Mouse (Mus musculus) hindbrain, embryonic 16.5 days (tissue): ENCODE measurements around the gene Gramd2. TPM values are rescaled to one million over a fixed set of nuclear protein-coding genes. Genes with fewer than 3 reads are reported as not detected.
A peak's percentile ranks its signal among the peaks of the same experiment; 100 is the strongest.

Experiments used
- ATAC-seq: fragments of 200-750 bp; cut with Nextera tagmentation; 2 replicates; pipeline ENCODE4 v1.8.0; 2017; ENCODE audit warnings: moderate TSS enrichment, moderate library complexity
- H3K27ac ChIP-seq: fragments of 300-500 bp; sonication (generic); 2 replicates; pipeline ENCODE4 v1.5.1; 2014; ENCODE audit warnings: low read depth, mild to moderate bottlenecking, control low read depth, low read length, moderate library complexity
- H3K27me3 ChIP-seq: fragments of 300-500 bp; sonication (generic); replicated peaks from 2 replicates; pipeline ENCODE4 v1.6.1; 2014; ENCODE audit warnings: low read length; ENCODE audit not compliant: control insufficient read depth, insufficient read depth
- H3K36me3 ChIP-seq: fragments of 300-500 bp; sonication (generic); 2 replicates; pipeline ENCODE4 v1.6.1; 2014; ENCODE audit warnings: mild to moderate bottlenecking, low read length, moderate library complexity, mixed read lengths; ENCODE audit not compliant: control insufficient read depth, insufficient read depth
- H3K4me1 ChIP-seq: fragments of 300-500 bp; sonication (generic); 2 replicates; pipeline ENCODE4 v1.6.1; 2014; ENCODE audit warnings: low read depth, low read length; ENCODE audit not compliant: control insufficient read depth, insufficient read depth
- H3K4me2 ChIP-seq: fragments of 300-500 bp; sonication (generic); 2 replicates; pipeline ENCODE4 v1.6.1; 2014; ENCODE audit warnings: mild to moderate bottlenecking, low read length, control low read depth, moderate library complexity
- H3K4me3 ChIP-seq: fragments of 300-500 bp; sonication (generic); 2 replicates; pipeline ENCODE4 v1.5.1; 2014; ENCODE audit warnings: mild to moderate bottlenecking, low read length, control low read depth, moderate library complexity
- H3K9ac ChIP-seq: fragments of 300-500 bp; sonication (generic); 2 replicates; pipeline ENCODE4 v1.6.1; 2014; ENCODE audit warnings: low read depth, mild to moderate bottlenecking, control low read depth, low read length, moderate library complexity
- H3K9me3 ChIP-seq: fragments of 300-500 bp; sonication (generic); 2 replicates; pipeline ENCODE4 v1.6.1; 2014; ENCODE audit warnings: mild to moderate bottlenecking, low read length, moderate library complexity; ENCODE audit not compliant: control insufficient read depth
- WGBS: fragments of 180-500 bp; shearing (Covaris S2); extraction: QIAGEN DNeasy Blood & Tissue Kit; methylation state at CpG from one replicate; pipeline ENCODE4 v1.1.7; 2014; 5-methylcytosine and 5-hydroxymethylcytosine counted together
- polyA plus RNA-seq: library from polyadenylated mRNA; unstranded; fragments of >200 nt; fragmentation: Nextera tagmentation; extraction: Ambion mirVana; gene quantifications from 2 replicates; pipeline ENCODE4 v1.2.1, GENCODE M21; 2015

Gramd2 gene
- polyA plus RNA-seq, 1 experiment from 2014 or later, result 5.4 TPM

DNA sequence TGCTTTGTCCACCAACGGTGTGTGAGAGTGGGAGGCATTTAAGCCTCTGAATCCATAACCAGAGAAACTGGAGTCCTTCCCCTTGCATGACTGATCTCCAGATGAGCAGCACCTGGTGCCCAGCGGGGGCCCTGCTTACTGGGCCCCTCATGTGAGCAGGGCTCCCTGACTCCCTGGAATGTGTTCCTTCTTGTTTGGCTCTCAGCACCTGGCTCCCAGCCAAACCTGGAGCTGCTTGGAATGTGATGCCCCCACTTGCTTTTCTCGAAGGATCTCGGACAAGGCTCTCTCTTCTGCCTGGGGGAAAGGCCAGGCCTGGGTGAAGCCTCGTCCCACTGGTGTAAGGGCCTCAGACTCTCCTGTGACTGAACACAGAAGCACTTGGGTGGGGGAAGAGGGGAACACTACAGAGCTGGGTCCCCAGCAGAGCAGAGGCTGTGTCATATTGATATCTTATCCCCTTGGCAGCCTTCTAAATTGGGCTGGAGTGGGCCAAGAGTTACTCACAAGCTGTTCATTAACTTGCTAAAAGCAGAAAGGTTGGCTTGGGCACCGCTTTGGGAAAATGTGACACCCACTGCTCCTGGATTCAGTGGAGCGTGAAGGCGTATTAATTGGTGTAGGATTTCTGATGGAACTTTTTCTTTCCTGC, 44.0 kb downstream of the Gramd2 start:
- no peaks in the 10 kb centered on the region for H3K36me3 ChIP-seq
- peak overlapping the region; percentile 3; the same call in 1 of the 2 replicates for H3K27ac ChIP-seq
- no peak overlapping the region for H3K4me3 ChIP-seq
- ATAC-seq, result peak; percentile 27; the same call in 1 of the 2 replicates
- H3K9me3 ChIP-seq, result no peaks in the 10 kb centered on the region
- H3K9ac ChIP-seq, result no peak overlapping the region
- no peaks in the 10 kb centered on the region for H3K27me3 ChIP-seq
- peak overlapping the region; percentile 42 for H3K4me2 ChIP-seq
- 57% methylated on average over 8 of the region's 8 CpGs for WGBS
- peaks cover 11% of the 10 kb centered on the region for H3K4me1 ChIP-seq

DNA sequence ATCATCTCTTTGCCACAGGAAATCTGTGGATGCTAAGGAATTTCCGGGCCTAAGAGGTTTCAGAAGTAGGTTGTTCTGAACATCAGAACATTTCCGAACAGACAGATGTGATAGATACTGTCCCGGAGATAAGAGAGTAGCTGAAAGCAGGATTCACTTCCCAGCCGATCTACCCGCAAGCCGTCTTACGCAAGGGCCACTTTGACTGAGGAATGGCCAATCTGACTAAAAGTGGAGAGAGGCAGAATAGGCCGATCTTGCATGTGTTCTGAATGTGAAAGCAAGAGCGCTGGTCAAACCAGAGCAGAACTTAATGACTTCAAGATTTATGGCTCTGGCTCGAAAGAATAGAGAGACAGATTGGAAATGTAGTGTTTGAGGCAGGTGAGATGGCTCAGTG, 45.6 kb downstream of the Gramd2 start:
- WGBS, result 85% methylated on average over 10 of the region's 10 CpGs

GRCm38 (mm10) chr9:59727569-59728286, 47.8 kb downstream of the Gramd2 start:
- Histone ChIP-seq H3K4me3 (no peak overlapping the region), H3K27ac (no peak overlapping the region), H3K4me2 (no peak overlapping the region), H3K9ac (no peak overlapping the region), H3K27me3 (no peaks in the 10 kb centered on the region), H3K4me1 (peaks cover 11% of the 10 kb centered on the region), H3K36me3 (no peaks in the 10 kb centered on the region), H3K9me3 (no peaks in the 10 kb centered on the region)
- 83% methylated on average over 11 of the region's 11 CpGs for WGBS
- ATAC-seq, result no peak

More for the DNA sequence above, 45.6 kb downstream of the Gramd2 start:
- H3K27ac ChIP-seq, result no peak overlapping the region
- no peak overlapping the region for H3K4me3 ChIP-seq
- H3K4me1 ChIP-seq, result peaks cover 11% of the 10 kb centered on the region
- no peaks in the 10 kb centered on the region for H3K36me3 ChIP-seq
- no peak overlapping the region for H3K9ac ChIP-seq
- no peaks in the 10 kb centered on the region for H3K9me3 ChIP-seq
- no peaks in the 10 kb centered on the region for H3K27me3 ChIP-seq
- no peak for ATAC-seq
- no peak overlapping the region for H3K4me2 ChIP-seq

DNA sequence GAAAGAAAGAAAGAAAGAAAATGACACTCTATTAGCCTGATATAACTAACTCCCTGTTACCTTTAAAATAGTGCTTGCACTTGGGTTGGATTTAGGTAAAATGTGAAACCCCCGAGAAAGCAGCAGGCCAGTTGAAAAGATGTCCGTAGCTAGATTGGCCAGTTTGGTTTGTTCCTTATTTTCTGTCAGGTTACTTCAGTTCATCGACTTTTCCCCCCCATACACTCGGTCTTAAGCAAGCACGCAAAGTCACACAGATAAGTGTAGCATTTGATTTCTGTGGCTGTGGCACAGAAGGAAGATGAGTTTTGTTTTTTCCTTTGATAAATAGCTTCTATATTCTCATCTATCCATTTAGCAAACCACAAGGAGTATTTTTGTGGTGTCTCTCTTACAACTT, 51.2 kb downstream of the Gramd2 start:
- ATAC-seq, result no peak
- Histone ChIP-seq H3K4me2 (no peak overlapping the region), H3K36me3 (no peaks in the 10 kb centered on the region), H3K9me3 (no peaks in the 10 kb centered on the region), H3K4me1 (no peaks in the 10 kb centered on the region), H3K4me3 (no peak overlapping the region), H3K27ac (no peak overlapping the region), H3K9ac (no peak overlapping the region), H3K27me3 (no peaks in the 10 kb centered on the region)
- WGBS, result 96% methylated on average over 5 of the region's 5 CpGs

DNA sequence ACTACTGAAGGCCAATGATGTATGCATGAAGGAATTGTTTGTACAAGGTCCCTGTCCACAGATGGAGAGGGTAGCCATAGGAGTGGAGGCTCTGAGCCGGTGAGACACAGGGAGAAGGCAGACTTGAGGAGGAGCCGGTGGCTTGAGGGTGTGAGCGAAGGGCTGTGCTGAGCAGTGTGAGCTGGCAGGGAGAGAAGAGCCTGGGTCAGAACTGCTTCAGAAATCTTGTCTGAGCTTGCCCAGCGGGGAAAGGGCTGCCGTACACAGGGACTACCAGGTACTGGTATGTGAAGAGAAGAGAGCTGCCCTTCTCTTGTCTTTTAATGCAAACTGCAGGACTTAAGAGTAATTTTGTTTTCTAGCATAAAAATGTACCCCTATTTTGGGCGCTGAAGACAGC, 53.1 kb downstream of the Gramd2 start:
- no peak overlapping the region for H3K9ac ChIP-seq
- no peaks in the 10 kb centered on the region for H3K4me1 ChIP-seq
- H3K27ac ChIP-seq, result no peak overlapping the region
- no peaks in the 10 kb centered on the region for H3K36me3 ChIP-seq
- H3K4me3 ChIP-seq, result no peak overlapping the region
- H3K27me3 ChIP-seq, result no peaks in the 10 kb centered on the region
- WGBS, result 81% methylated on average over 6 of the region's 6 CpGs
- ATAC-seq, result no peak
- no peaks in the 10 kb centered on the region for H3K9me3 ChIP-seq
- H3K4me2 ChIP-seq, result no peak overlapping the region

DNA sequence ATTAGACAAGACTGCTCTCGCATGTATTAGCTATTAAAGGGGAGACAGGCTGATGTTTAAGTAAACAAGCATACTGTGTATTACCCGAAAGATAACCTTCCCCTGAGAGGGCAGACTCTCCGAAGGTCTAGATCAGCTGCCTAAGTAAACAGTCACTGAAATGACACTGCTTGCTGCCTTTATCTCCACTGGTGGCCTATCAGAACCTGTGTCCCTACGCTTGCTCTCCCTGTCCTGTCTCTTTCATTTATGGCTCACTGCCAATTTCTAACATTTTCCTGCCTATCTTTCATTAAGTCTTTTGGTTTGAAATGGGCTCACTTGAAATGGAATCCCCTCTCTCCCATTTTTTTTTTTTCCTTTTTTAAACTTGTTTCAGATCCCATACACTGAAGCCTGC, 55.5 kb downstream of the Gramd2 start:
- no peak for ATAC-seq
- Histone ChIP-seq H3K4me3 (no peak overlapping the region), H3K27me3 (no peaks in the 10 kb centered on the region), H3K4me1 (no peaks in the 10 kb centered on the region), H3K36me3 (no peaks in the 10 kb centered on the region), H3K9ac (no peak overlapping the region), H3K9me3 (no peaks in the 10 kb centered on the region), H3K27ac (no peak overlapping the region), H3K4me2 (no peak overlapping the region)
- WGBS, result 71% methylated on average over 4 of the region's 4 CpGs

GRCm38 (mm10) chr9:59740593-59740992, 60.6 kb downstream of the Gramd2 start:
- no peak overlapping the region for H3K9ac ChIP-seq
- WGBS, result 82% methylated on average over 2 of the region's 2 CpGs
- no peaks in the 10 kb centered on the region for H3K9me3 ChIP-seq
- no peaks in the 10 kb centered on the region for H3K36me3 ChIP-seq
- no peaks in the 10 kb centered on the region for H3K4me1 ChIP-seq
- no peak for ATAC-seq
- H3K27ac ChIP-seq, result no peak overlapping the region
- no peaks in the 10 kb centered on the region for H3K27me3 ChIP-seq
- H3K4me3 ChIP-seq, result no peak overlapping the region
- no peak overlapping the region for H3K4me2 ChIP-seq

- Histone ChIP-seq H3K4me2 (no peak overlapping the region), H3K4me1 (no peaks in the 10 kb centered on the region), H3K27ac (no peak overlapping the region), H3K9ac (no peak overlapping the region), H3K4me3 (no peak overlapping the region), H3K9me3 (no peaks in the 10 kb centered on the region), H3K27me3 (no peaks in the 10 kb centered on the region), H3K36me3 (no peaks in the 10 kb centered on the region)
- WGBS, result 98% methylated on average over 3 of the region's 3 CpGs
- no peak for ATAC-seq
Observed at GRCm38 (mm10) chr9:59743903-59744302, 64.0 kb downstream of the Gramd2 start.

GRCm38 (mm10) chr9:59748387-59748786, 68.4 kb downstream of the Gramd2 start:
- 96% methylated on average over 2 of the region's 2 CpGs for WGBS
- no peak for ATAC-seq

More at GRCm38 (mm10) chr9:59748387-59748786, 68.4 kb downstream of the Gramd2 start:
- no peak overlapping the region for H3K4me3 ChIP-seq
- no peaks in the 10 kb centered on the region for H3K9me3 ChIP-seq
- H3K4me2 ChIP-seq, result no peak overlapping the region
- H3K36me3 ChIP-seq, result no peaks in the 10 kb centered on the region
- H3K4me1 ChIP-seq, result peaks cover 6% of the 10 kb centered on the region
- H3K27me3 ChIP-seq, result no peaks in the 10 kb centered on the region
- H3K9ac ChIP-seq, result no peak overlapping the region
- no peak overlapping the region for H3K27ac ChIP-seq
